Mouse (Mus musculus) C2C12 (cell line): ENCODE data around the gene Vti1a. TPM values are rescaled to one million over a fixed set of nuclear protein-coding genes. Genes with fewer than 3 reads are reported as not detected.

ENCODE experiments used
- H3K27me3 ChIP-seq: one replicate; pipeline ENCODE4 v1.6.1; 2011; ENCODE audit not compliant: control insufficient read depth, insufficient read depth, insufficient read length
- H3K36me3 ChIP-seq: one replicate; pipeline ENCODE4 v1.6.1; 2011; ENCODE audit not compliant: control insufficient read depth, insufficient read depth
- H3K4me3 ChIP-seq: one replicate; pipeline ENCODE4 v1.5.1; 2011; ENCODE audit warnings: mild to moderate bottlenecking, control low read depth; ENCODE audit not compliant: poor library complexity, insufficient read depth, severe bottlenecking
- H3K79me2 ChIP-seq: one replicate; pipeline ENCODE4 v1.6.1; 2011; ENCODE audit not compliant: control insufficient read depth, insufficient read depth
- H3K79me3 ChIP-seq: one replicate; pipeline ENCODE4 v1.6.1; 2011; ENCODE audit warnings: low read depth, control low read depth
- H3ac ChIP-seq: one replicate; pipeline ENCODE3; 2011; ENCODE audit warnings: low read depth; ENCODE audit not compliant: control insufficient read depth, insufficient read length
- CEBPB ChIP-seq: IDR thresholded peaks from one replicate; pipeline ENCODE4 v1.6.1; 2011; ENCODE audit warnings: low read depth, mild to moderate bottlenecking, control low read depth, moderate library complexity
- CTCF ChIP-seq: IDR thresholded peaks from one replicate; pipeline ENCODE4 v1.5.1; 2011; ENCODE audit not compliant: control insufficient read depth, insufficient read depth, insufficient read length
- FOSL1 ChIP-seq: IDR thresholded peaks from one replicate; pipeline ENCODE4 v1.8.0; 2011; ENCODE audit warnings: mild to moderate bottlenecking, low read length; ENCODE audit not compliant: poor library complexity, insufficient read depth, severe bottlenecking
- MAX ChIP-seq: IDR thresholded peaks from one replicate; pipeline ENCODE4 v1.6.1; 2011; ENCODE audit warnings: mild to moderate bottlenecking, control low read depth
- MYOD1 ChIP-seq: IDR thresholded peaks from one replicate; pipeline ENCODE4 v1.6.1; 2011; ENCODE audit warnings: low read depth; ENCODE audit not compliant: control insufficient read depth, insufficient read length
- MYOG ChIP-seq: IDR thresholded peaks from one replicate; pipeline ENCODE4 v1.6.1; 2011; ENCODE audit not compliant: control insufficient read depth, insufficient read length; ENCODE audit errors: extremely low read depth
- USF1 ChIP-seq: IDR thresholded peaks from one replicate; pipeline ENCODE4 v1.6.1; 2011; ENCODE audit warnings: low read depth, mild to moderate bottlenecking, control low read depth, moderate library complexity
- polyA plus RNA-seq: library from polyadenylated mRNA; unstranded; fragments of >200 nt; fragmentation: generic; extraction: Trizol; gene quantifications from one replicate; pipeline ENCODE4 v1.2.1, GENCODE M21; 2012; ENCODE audit warnings: missing spikeins

Vti1a gene
- polyA plus RNA-seq, 1 experiment = 10.4 TPM

- H3K79me3 ChIP-seq = no peaks in the 10 kb centered on the region
- TF ChIP-seq MAX (no peak), USF1 (no peak), MYOD1 (no peak), CTCF (no peak), MYOG (no peak), FOSL1 (no peak), CEBPB (no peak)
- no peak overlapping the region for H3K4me3 ChIP-seq
- H3ac ChIP-seq = no peak overlapping the region
- no peaks in the 10 kb centered on the region for H3K27me3 ChIP-seq
- H3K79me2 ChIP-seq = no peaks in the 10 kb centered on the region
- H3K36me3 ChIP-seq = no peaks in the 10 kb centered on the region
Observed at GRCm38 (mm10) chr19:55668896-55669295, 352.8 kb downstream of the Vti1a start.

Other genes with a start within 250 kb of the Vti1a start
- gene Gpam, start 189.1 kb upstream of the Vti1a start, polyA plus RNA-seq = 7.0 TPM
- not detected for gene Tectb, start 135.6 kb upstream of the Vti1a start, polyA plus RNA-seq
- gene Gucy2g, start 75.1 kb upstream of the Vti1a start, polyA plus RNA-seq = 0.02 TPM
- 30.2 TPM for gene Acsl5, start 64.4 kb upstream of the Vti1a start, polyA plus RNA-seq
- gene Zdhhc6, start 263 bp upstream of the Vti1a start, polyA plus RNA-seq = 32.6 TPM